Comparison of ENCODE assay signal across 12 mouse cellular contexts in genomic region chr6:53968550-53968949, GRCm38 (mm10). TPM values are rescaled to one million over a fixed set of nuclear protein-coding genes. Genes with fewer than 3 reads are reported as not detected.
DNase-seq lines count a peak whose midpoint lies in the region; ATAC-seq and TF ChIP-seq lines count a peak whose summit lies in the region.
"Had no signal": no experiment of that assay in that cellular context is flagged by ENCODE, and none has a peak within 500 bp of the region (broad histone marks: within the 10 kb centered on the region; RNA-seq: fewer than 3 reads in every experiment).

No protein-coding gene starts in this region.

- H3K4me3 ChIP-seq in heart, adult 2 months: no peak overlapping the region
- no peak overlapping the region for H3K4me3 ChIP-seq in heart, embryonic 12.5 days
- H3K4me3 ChIP-seq in lung, embryonic 14.5 days (ENCODE audit: low read depth, low read length): no peak overlapping the region
- no peak overlapping the region for H3K4me3 ChIP-seq in small intestine, adult 2 months (ENCODE audit: low read depth, low read length)
- H3K4me3 ChIP-seq: limb, embryonic 15.5 days had no signal

- no peaks in the 10 kb centered on the region; the same call in 1 of the 2 replicates for H3K4me1 ChIP-seq in heart, adult 2 months (ENCODE audit: control insufficient read depth, insufficient read depth, low read length)
- peaks cover 12% of the 10 kb centered on the region for H3K4me1 ChIP-seq in heart, embryonic 12.5 days (replicated peaks)
- peaks cover 40% of the 10 kb centered on the region for H3K4me1 ChIP-seq in lung, embryonic 14.5 days (ENCODE audit: insufficient read depth)
- H3K4me1 ChIP-seq in small intestine, adult 2 months (ENCODE audit: control insufficient read depth, insufficient read depth, insufficient read length, low read length): peaks cover 2% of the 10 kb centered on the region; the same call in 1 of the 2 replicates

- ATAC-seq in heart, embryonic 12.5 days (ENCODE audit: insufficient number of reproducible peaks, low FRiP score): no peak
- ATAC-seq in lung, embryonic 14.5 days (ENCODE audit: insufficient read depth): no peak
- ATAC-seq: activated CD4-positive, CD25-positive, alpha-beta regulatory T cell, adult 4 months; forebrain, embryonic 16.5 days had no signal

- H3K27me3 ChIP-seq in heart, adult 2 months (ENCODE audit: control insufficient read depth, insufficient read depth, low read length): no peaks in the 10 kb centered on the region
- no peaks in the 10 kb centered on the region for H3K27me3 ChIP-seq in heart, embryonic 12.5 days (replicated peaks)
- no peaks in the 10 kb centered on the region for H3K27me3 ChIP-seq in lung, embryonic 14.5 days (ENCODE audit: insufficient read depth, low read length)
- H3K27me3 ChIP-seq in small intestine, adult 2 months (ENCODE audit: control insufficient read depth, insufficient read depth, low read length): no peaks in the 10 kb centered on the region
- H3K27me3 ChIP-seq: limb, embryonic 15.5 days had no signal

- no peaks in the 10 kb centered on the region for H3K36me3 ChIP-seq in heart, adult 2 months (ENCODE audit: control insufficient read depth, insufficient read depth, low read length)
- no peaks in the 10 kb centered on the region for H3K36me3 ChIP-seq in heart, embryonic 12.5 days
- no peaks in the 10 kb centered on the region for H3K36me3 ChIP-seq in lung, embryonic 14.5 days (ENCODE audit: insufficient read depth)
- H3K36me3 ChIP-seq in small intestine, adult 2 months (ENCODE audit: control insufficient read depth, insufficient read depth, low read length): no peaks in the 10 kb centered on the region
- H3K36me3 ChIP-seq: limb, embryonic 15.5 days had no signal

- TF ChIP-seq CTCF in heart, adult 2 months (IDR thresholded peaks at IDR 0.05): peak; percentile 35
- peak; percentile 61 for TF ChIP-seq CTCF in lung, embryonic 14.5 days (IDR thresholded peaks at IDR 0.05; ENCODE audit: low read depth)
- 0 out of 2 replicates have a peak, but pooled peaks have one; percentile 20 for TF ChIP-seq CTCF in small intestine, adult 2 months (IDR thresholded peaks at IDR 0.05; ENCODE audit: extremely low read depth, insufficient read length, insufficient replicate concordance, low read depth, low read length)

- 77% methylated on average over 6 of the region's 6 CpGs for WGBS in heart, adult 2 months
- WGBS in heart, embryonic 12.5 days: 75% methylated on average over 6 of the region's 6 CpGs
- WGBS in lung, embryonic 14.5 days: 74% methylated on average over 6 of the region's 6 CpGs
- WGBS in small intestine, adult 2 months: 79% methylated on average over 6 of the region's 6 CpGs

- DNase-seq in heart, adult 2 months: no peak
- peak; percentile 49 for DNase-seq in lung, embryonic 14.5 days
- no peak for DNase-seq in lung, postnatal 25 days (ENCODE audit: low spot score)
- peak; percentile 75 for DNase-seq in cerebellum, adult 9-10 months
- no peak for DNase-seq in adrenal gland, adult 8-10 months
- DNase-seq in thymus, postnatal 10 days (ENCODE audit: low spot score in 2 of 2): no peak
- DNase-seq: heart, postnatal 36 days had no signal

- TF ChIP-seq EP300 in heart, adult 2 months (IDR thresholded peaks at IDR 0.05; ENCODE audit: insufficient read depth, low read depth, low read length): no peak

- intact Hi-C loops in heart, adult 2 months (cut with DNase I): no loop called here

- no peak overlapping the region for H3K4me2 ChIP-seq in heart, embryonic 12.5 days
- no peak overlapping the region for H3K4me2 ChIP-seq in lung, embryonic 14.5 days
- H3K4me2 ChIP-seq: limb, embryonic 15.5 days had no signal

- no peak overlapping the region for H3K27ac ChIP-seq in heart, adult 2 months
- H3K27ac ChIP-seq in heart, embryonic 12.5 days (ENCODE audit: poor library complexity, severe bottlenecking): no peak overlapping the region
- H3K27ac ChIP-seq in lung, embryonic 14.5 days (ENCODE audit: low read depth): no peak overlapping the region
- no peak overlapping the region for H3K27ac ChIP-seq in small intestine, adult 2 months (ENCODE audit: insufficient read depth, low read depth, low read length)
- H3K27ac ChIP-seq: limb, embryonic 15.5 days had no signal

- no peaks in the 10 kb centered on the region for H3K79me2 ChIP-seq in heart, adult 2 months (replicated peaks; ENCODE audit: control insufficient read depth, insufficient read depth, low read length)

- no peak for TF ChIP-seq POLR2A in heart, adult 2 months (IDR thresholded peaks at IDR 0.05; ENCODE audit: insufficient read depth, low read depth, low read length)
- no peak for TF ChIP-seq POLR2A in small intestine, adult 2 months (IDR thresholded peaks at IDR 0.05; ENCODE audit: low read depth, low read length)

- H3K9ac ChIP-seq in heart, adult 2 months (ENCODE audit: low read depth, low read length): no peak overlapping the region
- no peak overlapping the region for H3K9ac ChIP-seq in heart, embryonic 12.5 days
- no peak overlapping the region for H3K9ac ChIP-seq in lung, embryonic 14.5 days
- H3K9ac ChIP-seq: limb, embryonic 15.5 days had no signal

- no peaks in the 10 kb centered on the region for H3K9me3 ChIP-seq in heart, embryonic 12.5 days (replicated peaks)
- H3K9me3 ChIP-seq in lung, embryonic 14.5 days (ENCODE audit: low read depth, low read length): no peaks in the 10 kb centered on the region
- H3K9me3 ChIP-seq: limb, embryonic 15.5 days had no signal

RNA-seq across cellular contexts. Expression of gene Cpvl, which starts 9.9 kb away (rescaled TPM):
- not detected for total RNA-seq in heart, adult 2 months (2021)
- polyA plus RNA-seq in heart, adult 2 months (2012; rRNA removed): not detected in 2 replicates
- not detected in 2 replicates for polyA plus RNA-seq in heart, embryonic 12.5 days (2016; fragmentation: Nextera tagmentation; extraction: Ambion mirVana)
- 0.16 and 0.32 TPM in 2 replicates for polyA plus RNA-seq in lung, embryonic 14.5 days (2014; fragmentation: Nextera tagmentation; extraction: Ambion mirVana)
- polyA plus RNA-seq in small intestine, adult 2 months (2012; rRNA removed): 0.10 TPM in 1 of 2 replicates, not detected in the other
- total RNA-seq in adrenal gland, adult 8-10 months (2022): not detected
- total RNA-seq: heart, postnatal 36 days had no signal
- polyA plus RNA-seq: activated CD4-positive, CD25-positive, alpha-beta regulatory T cell, adult 4 months; forebrain, embryonic 16.5 days had no signal

Comparison
In these comparisons a context has a peak if more than half of its experiments do, and no peak if none do; other contexts are left out.
1. DNase-seq: peak in lung, embryonic 14.5 days (single experiment) and cerebellum, adult 9-10 months (single experiment); none in heart, adult 2 months (0 of 2), lung, postnatal 25 days (single experiment), adrenal gland, adult 8-10 months (single experiment) and thymus, postnatal 10 days (0 of 2).
2. Peak in every context shown above with its lines, with median percentiles within 50 percentile points of each other: CTCF ChIP-seq.